Mouse (Mus musculus) kidney, adult 2 months (tissue): ENCODE measurements at regions not wholly inside any gene's neighbourhood (a gene's known extent, or its start where the extent isn't known, plus 50 kb on each side); places are given as distances from the start of the nearest gene placed in this dataset.
"Not testable (repeated sequence)": the region's sequence is repeated elsewhere in the genome, so short reads cannot be mapped to it uniquely, and the experiment has no call there.

ENCODE experiments used
- DNase-seq: peaks from one replicate; pipeline ENCODE4 v3.0.0; 2021
- H3K27ac ChIP-seq: fragments of 200-500 bp; 2 replicates; pipeline ENCODE4 v1.5.1; 2012; ENCODE audit warnings: low read depth, low read length, control low read depth, inconsistent platforms; ENCODE audit not compliant: insufficient read depth
- H3K27me3 ChIP-seq: fragments of 200-500 bp; replicated peaks from 2 replicates; pipeline ENCODE4 v1.6.1; 2012; ENCODE audit warnings: mild to moderate bottlenecking, moderate library complexity, low read length, inconsistent platforms; ENCODE audit not compliant: control insufficient read depth, insufficient read depth
- H3K36me3 ChIP-seq: fragments of 200-500 bp; 2 replicates; pipeline ENCODE4 v1.6.1; 2012; ENCODE audit warnings: mild to moderate bottlenecking, moderate library complexity, low read length, inconsistent platforms; ENCODE audit not compliant: control insufficient read depth, insufficient read depth
- H3K4me1 ChIP-seq: fragments of 200-500 bp; 2 replicates; pipeline ENCODE4 v1.6.1; 2011; ENCODE audit warnings: low read length; ENCODE audit not compliant: control insufficient read depth, insufficient read depth
- H3K4me3 ChIP-seq: fragments of 200-500 bp; 2 replicates; pipeline ENCODE4 v1.5.1; 2011; ENCODE audit warnings: mild to moderate bottlenecking, low read depth, low read length, control low read depth; ENCODE audit not compliant: insufficient read depth
- CTCF ChIP-seq: fragments of 200-500 bp; conservative IDR thresholded peaks from 2 replicates; pipeline ENCODE4 v1.5.1; 2011; ENCODE audit warnings: low read depth, mild to moderate bottlenecking, control low read depth, low read length, moderate library complexity, mixed read lengths; ENCODE audit not compliant: insufficient read depth, insufficient read length
- POLR2A ChIP-seq: fragments of 200-500 bp; IDR thresholded peaks from one replicate; pipeline ENCODE4 v1.6.1; 2011; ENCODE audit warnings: low read depth, low read length, control low read depth
- WGBS: fragments of 180-500 bp; shearing (Covaris S2); methylation state at CpG from one replicate; pipeline ENCODE4 v1.1.7; 2018; 5-methylcytosine and 5-hydroxymethylcytosine counted together

DNA sequence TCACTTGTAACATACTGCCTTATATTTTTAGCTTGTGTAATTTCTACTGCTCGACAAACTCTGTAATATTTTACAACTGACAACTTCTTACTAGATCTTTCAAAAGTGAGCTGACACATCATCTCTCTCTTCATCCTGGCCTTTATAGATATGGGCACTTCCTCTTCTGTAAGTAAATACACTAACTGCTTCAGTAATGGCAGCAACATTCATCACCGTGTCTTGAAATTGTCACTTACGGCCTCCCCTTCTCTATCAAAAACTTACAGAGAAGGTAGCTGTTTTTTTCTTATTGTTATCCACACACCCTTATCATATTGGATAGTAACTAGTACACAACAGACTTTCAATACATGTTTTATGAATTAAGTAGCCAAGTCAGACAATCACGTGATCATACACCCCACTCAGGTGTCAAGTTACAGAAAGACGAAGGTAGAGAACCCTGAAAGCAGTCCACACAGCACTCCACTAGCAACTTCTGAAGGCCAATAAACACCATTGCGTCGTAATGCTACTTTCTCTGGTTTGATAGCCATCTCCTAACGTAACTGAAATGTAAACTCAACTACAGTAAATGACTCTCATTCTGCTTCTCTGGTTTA is 109.5 kb upstream of the Gap43 start:
- DNase-seq: no peak
- H3K27me3 ChIP-seq: no peaks in the 10 kb centered on the region
- 82% methylated on average over 8 of the region's 8 CpGs for WGBS
- H3K4me3 ChIP-seq: no peak overlapping the region
- H3K27ac ChIP-seq: no peak overlapping the region
- no peaks in the 10 kb centered on the region for H3K36me3 ChIP-seq
- no peak for TF ChIP-seq POLR2A
- no peak for TF ChIP-seq CTCF
- no peaks in the 10 kb centered on the region for H3K4me1 ChIP-seq

DNA sequence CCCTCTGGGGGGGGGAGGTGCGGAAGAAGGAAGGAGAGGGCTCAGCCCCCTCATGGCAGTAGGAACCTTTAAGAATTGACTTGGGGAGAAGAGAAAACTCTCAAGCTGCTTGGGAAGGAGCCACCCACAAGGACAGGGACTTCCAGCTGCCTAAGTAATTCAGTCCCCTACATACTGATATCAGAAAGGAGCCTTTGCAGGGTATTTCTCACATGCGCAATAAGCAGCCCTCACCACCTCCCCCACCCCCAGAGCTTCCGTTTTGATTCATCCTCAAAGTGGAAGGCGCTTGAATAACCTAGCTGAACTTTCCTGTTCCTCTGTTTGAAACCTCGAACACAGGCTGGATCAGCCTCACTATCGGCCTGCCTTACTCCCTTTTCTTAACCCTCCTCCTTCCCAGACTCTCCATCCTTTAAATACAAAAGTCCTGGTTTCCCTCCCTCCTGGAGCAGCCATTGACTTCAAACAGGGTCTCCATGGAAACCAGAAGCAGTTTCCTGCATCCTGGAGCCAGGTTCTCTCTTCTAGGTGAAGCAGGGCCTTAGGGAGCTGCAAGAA is 104.5 kb upstream of the Gap43 start:
- no peak for DNase-seq
- Histone ChIP-seq H3K27me3 (no peaks in the 10 kb centered on the region; the same call in 1 of the 2 replicates), H3K4me3 (no peak overlapping the region), H3K27ac (no peak overlapping the region), H3K4me1 (no peaks in the 10 kb centered on the region), H3K36me3 (no peaks in the 10 kb centered on the region)
- TF ChIP-seq CTCF (no peak), POLR2A (no peak)
- 26% methylated on average over 6 of the region's 6 CpGs for WGBS

DNA sequence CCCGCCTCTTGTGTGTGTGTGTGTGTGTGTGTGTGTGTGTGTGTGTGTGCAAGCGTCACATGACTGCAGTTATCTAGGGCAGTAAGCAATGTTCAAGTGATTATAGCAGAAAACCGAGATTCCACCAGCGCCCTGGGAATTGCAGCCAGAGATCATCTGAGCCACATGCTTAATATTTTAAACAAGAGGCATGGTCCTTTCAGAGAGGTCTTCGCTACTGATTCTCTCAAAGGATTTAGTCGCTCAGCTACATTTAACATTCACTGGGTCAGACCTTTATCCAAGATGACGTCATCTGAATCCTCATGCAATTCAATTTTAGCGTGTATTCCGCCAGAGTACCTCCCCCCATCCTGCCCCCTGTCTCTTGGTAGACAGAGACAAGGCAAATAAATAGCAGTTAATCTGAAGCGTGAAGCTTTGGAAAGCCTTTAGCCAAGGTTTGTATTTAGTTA is 104.0 kb upstream of the Gap43 start:
- TF ChIP-seq CTCF (no peak), POLR2A (no peak)
- H3K4me1 ChIP-seq: no peaks in the 10 kb centered on the region
- no peak overlapping the region for H3K27ac ChIP-seq
- no peaks in the 10 kb centered on the region for H3K36me3 ChIP-seq
- H3K27me3 ChIP-seq: no peaks in the 10 kb centered on the region; the same call in 1 of the 2 replicates
- 57% methylated on average over 10 of the region's 10 CpGs for WGBS
- DNase-seq: no peak
- H3K4me3 ChIP-seq: no peak overlapping the region

DNA sequence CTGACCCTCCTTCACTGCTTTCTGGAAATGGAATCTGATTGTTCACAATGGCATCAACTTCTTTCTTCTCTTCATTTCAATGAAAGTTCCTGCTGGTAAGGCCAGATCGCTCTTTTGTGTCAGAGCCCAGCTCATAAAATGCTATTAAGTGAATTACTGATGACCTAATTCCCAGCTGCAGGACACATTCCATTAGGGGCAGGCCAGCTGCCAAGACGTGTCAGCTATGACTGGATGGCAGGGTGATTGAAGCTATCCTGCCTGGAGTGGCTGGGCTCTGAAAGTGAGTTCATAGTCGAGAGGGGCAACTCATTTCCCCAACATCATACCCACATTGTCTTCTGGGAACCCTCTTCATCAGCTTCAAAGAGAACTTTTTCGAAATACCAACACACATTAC is 100.4 kb upstream of the Gap43 start:
- peak; percentile 17 for DNase-seq
- H3K27ac ChIP-seq: no peak overlapping the region
- H3K27me3 ChIP-seq: no peaks in the 10 kb centered on the region; the same call in 1 of the 2 replicates
- 30% methylated on average over 4 of the region's 4 CpGs for WGBS
- H3K36me3 ChIP-seq: no peaks in the 10 kb centered on the region
- TF ChIP-seq CTCF: no peak
- TF ChIP-seq POLR2A: no peak
- no peaks in the 10 kb centered on the region for H3K4me1 ChIP-seq
- H3K4me3 ChIP-seq: no peak overlapping the region

DNA sequence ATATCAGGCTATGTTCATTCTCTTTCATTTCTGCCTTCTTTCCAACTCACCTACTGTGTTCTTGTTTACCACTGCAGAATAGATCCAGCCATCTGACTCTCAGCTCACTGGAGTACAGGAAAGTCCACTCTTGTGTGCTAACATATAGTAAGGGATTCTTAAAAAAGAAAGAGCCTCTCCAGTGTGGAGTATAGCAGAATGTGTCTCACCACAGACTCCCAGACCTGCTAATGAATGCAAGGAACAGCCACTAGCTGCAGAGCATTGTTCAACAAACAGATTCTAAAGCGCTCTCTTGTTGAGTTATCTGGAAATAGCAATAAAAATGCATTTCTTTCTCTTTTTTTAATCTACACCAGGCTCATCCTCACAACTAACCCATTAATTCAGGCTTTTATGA is 91.1 kb upstream of the Gap43 start:
- H3K36me3 ChIP-seq: no peaks in the 10 kb centered on the region
- DNase-seq: no peak
- H3K4me1 ChIP-seq: no peaks in the 10 kb centered on the region
- no peak overlapping the region for H3K4me3 ChIP-seq
- H3K27ac ChIP-seq: no peak overlapping the region
- H3K27me3 ChIP-seq: no peaks in the 10 kb centered on the region; the same call in 1 of the 2 replicates
- 98% methylated on average over 1 of the region's 1 CpGs for WGBS
- TF ChIP-seq POLR2A (no peak), CTCF (no peak)

DNA sequence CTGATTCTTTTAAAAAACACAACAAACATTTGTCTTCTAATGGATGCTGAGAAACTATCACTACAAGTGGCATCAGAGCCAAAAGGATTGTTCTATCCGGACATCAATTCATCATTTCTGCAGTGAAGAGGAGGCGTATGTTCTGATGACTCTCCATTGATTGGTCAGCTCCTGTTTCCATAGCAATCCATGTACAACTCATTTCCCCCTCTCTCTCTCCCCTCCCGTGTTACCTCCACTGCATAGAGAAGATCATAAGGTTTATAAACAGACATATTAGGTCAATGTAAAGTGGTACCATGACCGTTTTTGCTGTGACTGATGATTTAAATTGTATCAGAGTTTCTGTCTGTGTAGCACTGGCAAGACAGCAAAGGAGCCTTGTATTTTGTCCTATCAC is 76.2 kb upstream of the Gap43 start:
- TF ChIP-seq POLR2A (no peak), CTCF (no peak)
- DNase-seq: no peak
- Histone ChIP-seq H3K4me3 (no peak overlapping the region), H3K4me1 (no peaks in the 10 kb centered on the region), H3K27me3 (no peaks in the 10 kb centered on the region), H3K27ac (no peak overlapping the region), H3K36me3 (no peaks in the 10 kb centered on the region)
- WGBS: 79% methylated on average over 4 of the region's 4 CpGs

DNA sequence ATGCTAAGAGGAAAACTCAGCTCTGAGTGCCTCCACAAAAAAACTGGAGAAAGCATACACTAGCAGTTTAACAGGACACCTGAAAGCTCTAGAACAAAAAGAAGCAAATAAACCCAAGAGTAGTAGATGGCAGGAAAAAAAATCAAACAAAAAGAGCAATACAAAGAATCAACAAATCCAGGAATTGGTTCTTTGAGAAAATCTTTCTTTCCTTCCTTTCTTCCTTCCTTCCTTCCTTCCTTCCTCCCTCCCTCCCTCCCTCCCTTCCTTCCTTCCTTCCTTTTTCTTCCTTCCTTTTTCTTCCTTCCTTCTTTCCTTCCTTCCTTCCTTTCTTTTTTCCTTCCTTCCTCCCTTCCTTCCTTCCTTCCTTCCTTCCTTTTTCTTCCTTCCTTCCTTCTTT is 71.6 kb upstream of the Gap43 start:
- not testable (repeated sequence) for H3K4me1 ChIP-seq, DNase-seq, H3K27me3 ChIP-seq, H3K36me3 ChIP-seq, H3K4me3 ChIP-seq, H3K27ac ChIP-seq

DNA sequence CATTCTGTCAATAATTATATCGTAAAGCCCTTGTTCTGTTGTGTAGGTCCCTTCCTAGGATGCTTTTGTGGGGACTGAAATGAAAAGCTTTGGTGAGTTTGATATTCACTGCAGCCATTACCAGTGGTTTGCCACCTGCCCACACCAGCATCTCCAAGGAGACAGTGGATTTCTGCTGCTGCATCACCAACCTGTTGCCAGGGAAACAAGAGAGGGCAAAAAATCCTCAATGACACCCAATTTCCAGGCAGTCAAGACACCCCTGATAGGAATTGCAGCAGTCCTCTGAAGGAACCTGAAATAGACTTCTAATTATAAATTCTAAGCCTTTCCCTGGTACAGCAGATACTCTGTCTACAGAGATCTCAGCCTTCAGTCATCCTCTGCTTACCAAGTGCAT is 56.1 kb upstream of the Gap43 start:
- H3K36me3 ChIP-seq: no peaks in the 10 kb centered on the region
- 83% methylated on average over 1 of the region's 1 CpGs for WGBS
- no peak for DNase-seq
- no peak overlapping the region for H3K4me3 ChIP-seq
- no peaks in the 10 kb centered on the region for H3K27me3 ChIP-seq
- H3K27ac ChIP-seq: no peak overlapping the region
- TF ChIP-seq CTCF: no peak
- TF ChIP-seq POLR2A: no peak
- no peaks in the 10 kb centered on the region for H3K4me1 ChIP-seq
